Mouse (Mus musculus) A20 (cell line): ENCODE measurements around the gene Invs.
"Not testable (repeated sequence)": the region's sequence is repeated elsewhere in the genome, so short reads cannot be mapped to it uniquely, and the experiment has no call there.

Experiments
- DNase-seq: peaks from one replicate; pipeline ENCODE4 v3.0.0-alpha.2; 2011; ENCODE audit warnings: low read depth, low spot score

The Invs gene

GRCm38 (mm10) chr4:48327192-48327591 is 47.6 kb downstream of the Invs start:
- no peak for DNase-seq

GRCm38 (mm10) chr4:48328042-48328441 is 48.5 kb downstream of the Invs start:
- DNase-seq, result peak; percentile 42

GRCm38 (mm10) chr4:48332453-48333051 is 53.0 kb downstream of the Invs start:
- no peak for DNase-seq

GRCm38 (mm10) chr4:48334927-48335763 is 55.6 kb downstream of the Invs start:
- no peak for DNase-seq

GRCm38 (mm10) chr4:48342705-48343104 is 63.1 kb downstream of the Invs start:
- DNase-seq, result no peak

- DNase-seq, result peak; percentile 85
These were observed 82.8 kb downstream of the Invs start for GRCm38 (mm10) chr4:48362367-48362766.

GRCm38 (mm10) chr4:48371037-48371436 is 91.5 kb downstream of the Invs start:
- DNase-seq, result no peak

GRCm38 (mm10) chr4:48380940-48381339 is 101.4 kb downstream of the Invs start:
- DNase-seq, result peak; percentile 74

GRCm38 (mm10) chr4:48382506-48382905 is 102.9 kb downstream of the Invs start:
- DNase-seq, result no peak

GRCm38 (mm10) chr4:48396949-48397348 is 117.4 kb downstream of the Invs start:
- DNase-seq, result no peak

GRCm38 (mm10) chr4:48403066-48403640 is 123.6 kb downstream of the Invs start:
- DNase-seq, result no peak

GRCm38 (mm10) chr4:48405724-48406491 is 126.3 kb downstream of the Invs start:
- not testable (repeated sequence) for DNase-seq

GRCm38 (mm10) chr4:48407350-48408039 is 127.9 kb downstream of the Invs start:
- DNase-seq, result peak; percentile 69

- no peak for DNase-seq
These were observed 133.9 kb downstream of the Invs start for GRCm38 (mm10) chr4:48413473-48413872.

- no peak for DNase-seq
These were observed 136.3 kb downstream of the Invs start for GRCm38 (mm10) chr4:48415838-48416335.

- no peak for DNase-seq
These were observed 139.4 kb downstream of the Invs start for GRCm38 (mm10) chr4:48418831-48419468.

GRCm38 (mm10) chr4:48422633-48423032 is 143.1 kb downstream of the Invs start:
- DNase-seq, result no peak

- DNase-seq, result no peak
These were observed 144.2 kb downstream of the Invs start for GRCm38 (mm10) chr4:48423738-48424137.

GRCm38 (mm10) chr4:48427413-48427812 is 147.9 kb downstream of the Invs start:
- DNase-seq, result no peak

GRCm38 (mm10) chr4:48428054-48428453 is 148.5 kb downstream of the Invs start:
- DNase-seq, result no peak
